ENCODE assay signal across 8 mouse cellular contexts in the genomic region with DNA sequence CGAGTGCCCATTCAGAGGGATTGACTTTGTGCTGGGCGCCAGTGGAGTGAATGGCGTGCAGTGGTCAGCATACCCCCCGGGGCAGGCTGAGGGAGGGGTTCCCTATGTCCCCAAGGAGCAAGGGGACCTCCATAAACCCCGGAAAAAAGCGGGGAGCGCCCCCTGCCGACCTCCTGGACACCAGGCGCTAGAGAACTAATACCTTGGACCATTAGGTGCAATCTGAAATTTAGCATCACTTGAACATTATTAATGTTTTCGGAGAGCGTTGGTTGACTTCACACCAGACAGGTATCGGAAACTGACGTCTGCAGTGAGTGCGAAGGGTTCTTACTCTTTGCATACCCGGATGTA. TPM values are rescaled to one million over a fixed set of nuclear protein-coding genes. Genes with fewer than 3 reads are reported as not detected.
DNase-seq lines count a peak whose midpoint lies in the region; ATAC-seq and TF ChIP-seq lines count a peak whose summit lies in the region.

No protein-coding gene starts in this region.

- no peaks in the 10 kb centered on the region for H3K79me2 ChIP-seq in CH12.LX (replicated peaks; ENCODE audit: control insufficient read depth, extremely low read depth, insufficient read depth, poor library complexity, severe bottlenecking)

- no peaks in the 10 kb centered on the region for H3K4me1 ChIP-seq in CH12.LX (ENCODE audit: control insufficient read depth in 1 of 2, insufficient read depth in 2 of 2)
- peaks cover 20% of the 10 kb centered on the region for H3K4me1 ChIP-seq in kidney, embryonic 15.5 days
- no peaks in the 10 kb centered on the region for H3K4me1 ChIP-seq in spleen, adult 2 months (ENCODE audit: control insufficient read depth, insufficient read depth, insufficient read length)

- 0 out of 2 replicates have a peak, but pooled peaks have one; percentile 45 for ATAC-seq in common myeloid progenitor, adult 5-6 weeks (replicated peaks; ENCODE audit: low read depth, poor library complexity, severe bottlenecking)
- no peak for ATAC-seq in kidney, embryonic 15.5 days (replicated peaks; ENCODE audit: low FRiP score)
- ATAC-seq in megakaryocyte progenitor cell, adult 5-6 weeks (replicated peaks; ENCODE audit: poor library complexity): no peak

- no peaks in the 10 kb centered on the region for H3K36me3 ChIP-seq in CH12.LX (replicated peaks in 1 of 2; ENCODE audit: control insufficient read depth in 1 of 2, insufficient read depth in 1 of 2, low read length in 1 of 2)
- no peaks in the 10 kb centered on the region for H3K36me3 ChIP-seq in kidney, embryonic 15.5 days
- no peaks in the 10 kb centered on the region for H3K36me3 ChIP-seq in spleen, adult 2 months (ENCODE audit: control insufficient read depth, insufficient read depth, low read length)

- in situ Hi-C loops in CH12.LX (cut with MboI; ENCODE audit: low pct_ligation_motif_present, low pct_unique_long_range_greater_than_20kb, low sequenced_read_pairs): loop anchor here (5.0 kb wide), 1 partner anchor 136 kb away; no protein-coding TSS in a partner anchor

- peak; percentile 50 for TF ChIP-seq RAD21 in CH12.LX (IDR thresholded peaks at IDR 0.05; ENCODE audit: low read depth, low read length)

- TF ChIP-seq CTCF in CH12.LX (conservative IDR thresholded peaks at IDR 0.05 in 1 of 2, IDR thresholded peaks at IDR 0.05 in 1 of 2; ENCODE audit: low read depth in 2 of 2, low read length in 2 of 2): peak; percentile 16 to 71; a peak in 2 of 4 replicates
- TF ChIP-seq CTCF in spleen, adult 2 months (IDR thresholded peaks at IDR 0.05; ENCODE audit: extremely low read depth, insufficient read depth, insufficient read length, insufficient replicate concordance): peak; percentile 51; the same call in 1 of the 2 replicates

- H3K4me3 ChIP-seq in CH12.LX (replicated peaks in 1 of 3; ENCODE audit: low read depth in 2 of 3, low read length in 2 of 3, poor library complexity in 1 of 3): no peak overlapping the region
- no peak overlapping the region for H3K4me3 ChIP-seq in kidney, embryonic 15.5 days (replicated peaks)
- no peak overlapping the region for H3K4me3 ChIP-seq in spleen, adult 2 months (ENCODE audit: extremely low read depth, insufficient read depth, insufficient read length)

- 35% methylated on average over 15 of the region's 15 CpGs for WGBS in kidney, embryonic 15.5 days
- 42% methylated on average over 15 of the region's 15 CpGs for WGBS in spleen, adult 2 months

- no peak overlapping the region for H3K4me2 ChIP-seq in CH12.LX (ENCODE audit: insufficient read depth, low read depth, poor library complexity, severe bottlenecking)
- peak overlapping the region; percentile 35; the same call in 1 of the 2 replicates for H3K4me2 ChIP-seq in kidney, embryonic 15.5 days

- H3K27me3 ChIP-seq in CH12.LX (replicated peaks): no peaks in the 10 kb centered on the region
- H3K27me3 ChIP-seq in kidney, embryonic 15.5 days: no peaks in the 10 kb centered on the region
- H3K27me3 ChIP-seq in spleen, adult 2 months (ENCODE audit: control insufficient read depth, insufficient read depth, low read length): no peaks in the 10 kb centered on the region

- H3K27ac ChIP-seq in CH12.LX (ENCODE audit: insufficient read depth, low read depth): no peak overlapping the region
- H3K27ac ChIP-seq in kidney, embryonic 15.5 days: no peak overlapping the region
- no peak overlapping the region for H3K27ac ChIP-seq in spleen, adult 2 months (ENCODE audit: insufficient read depth, low read length)

- H3K9ac ChIP-seq in CH12.LX (ENCODE audit: insufficient read depth, low read depth): no peak overlapping the region
- H3K9ac ChIP-seq in kidney, embryonic 15.5 days: no peak overlapping the region

- no peak for TF ChIP-seq POLR2A in CH12.LX (IDR thresholded peaks at IDR 0.05; ENCODE audit: low read depth, low read length)
- TF ChIP-seq POLR2A in spleen, adult 2 months (IDR thresholded peaks at IDR 0.05; ENCODE audit: low read depth, low read length): no peak

- peak; percentile 39 for DNase-seq in gastrocnemius, postnatal 10 days
- no peak for DNase-seq in gastrocnemius, adult 8-10 months (ENCODE audit: low spot score in 2 of 2)
- DNase-seq in CH12.LX (ENCODE audit: extremely low read depth): peak; percentile 7
- DNase-seq in spleen, adult 2 months (ENCODE audit: low read depth in 1 of 2, low spot score in 2 of 2): peak in 1 of 2 experiments; percentile 52
- DNase-seq in urinary bladder, postnatal 10 days (ENCODE audit: low spot score): no peak

- no peaks in the 10 kb centered on the region for H3K9me3 ChIP-seq in CH12.LX (replicated peaks; ENCODE audit: low read length)
- no peaks in the 10 kb centered on the region for H3K9me3 ChIP-seq in kidney, embryonic 15.5 days (replicated peaks)

- no peak for TF ChIP-seq EP300 in CH12.LX (IDR thresholded peaks at IDR 0.05; ENCODE audit: low read length)

- dilution Hi-C loops in CH12.LX (cut with MboI; ENCODE audit: extremely low pct_ligation_motif_present, extremely low pct_unique_long_range_greater_than_20kb, low sequenced_read_pairs): no loop called here

TF ChIP-seq in CH12.LX, 34 proteins besides CTCF, POLR2A, EP300 and RAD21:
- TF ChIP-seq E2F4 (IDR thresholded peaks at IDR 0.05; ENCODE audit: insufficient replicate concordance, low read depth, low read length) (no peak), SMC3 (IDR thresholded peaks at IDR 0.05; ENCODE audit: low read depth, low read length) (peak; percentile 56)

RNA-seq across cellular contexts. Expression of a gene that starts 11.1 kb away (rescaled TPM):
- total RNA-seq in gastrocnemius, postnatal 10 days (2021): under 1 TPM; 0.09 to 0.29 TPM
- not detected for total RNA-seq in gastrocnemius, adult 8-10 months (2022)
- 0.08 and 0.17 TPM in 2 replicates for total RNA-seq in CH12.LX (2012; rRNA removed)
- total RNA-seq in CH12.LX (2014; rRNA removed): not detected in 2 replicates
- not detected in 2 replicates for polyA plus RNA-seq in CH12.LX (2012; ENCODE audit: insufficient read length, low read depth)
- total RNA-seq in common myeloid progenitor, adult 5-6 weeks (2017): 1.7 and 2.2 TPM in 2 replicates
- 7.5 and 7.8 TPM in 2 replicates for polyA plus RNA-seq in kidney, embryonic 15.5 days (2015; fragmentation: Nextera tagmentation; extraction: Ambion mirVana)
- 2.3 and 3.3 TPM in 2 replicates for polyA plus RNA-seq in spleen, adult 2 months (2012; rRNA removed)
- total RNA-seq in megakaryocyte progenitor cell, adult 5-6 weeks (2015): 0.90 and 1.1 TPM in 2 replicates
- total RNA-seq in megakaryocyte progenitor cell, adult 5-6 weeks (2017): 0.47 and 0.83 TPM in 2 replicates

RNA-seq across cellular contexts. Expression of a gene that starts 45.5 kb away (rescaled TPM):
- 100 to 1,000 TPM; 143 to 165 TPM for total RNA-seq in gastrocnemius, postnatal 10 days (2021)
- 100 to 1,000 TPM in 2 of 4 experiments, 10 to 100 TPM in 2; 86.8 to 116 (median 104) TPM for total RNA-seq in gastrocnemius, adult 8-10 months (2022)
- total RNA-seq in CH12.LX (2012; rRNA removed) (359 and 490 TPM in 2 replicates), CH12.LX (2014; rRNA removed) (176 and 184 TPM in 2 replicates)
- polyA plus RNA-seq in CH12.LX (2012; ENCODE audit: insufficient read length, low read depth): 2,617 and 2,771 TPM in 2 replicates
- total RNA-seq in common myeloid progenitor, adult 5-6 weeks (2017): 938 and 1,055 TPM in 2 replicates
- 500 and 531 TPM in 2 replicates for polyA plus RNA-seq in kidney, embryonic 15.5 days (2015; fragmentation: Nextera tagmentation; extraction: Ambion mirVana)
- 8.5 and 9.1 TPM in 2 replicates for polyA plus RNA-seq in spleen, adult 2 months (2012; rRNA removed)
- total RNA-seq in megakaryocyte progenitor cell, adult 5-6 weeks (2015): 728 and 799 TPM in 2 replicates
- total RNA-seq in megakaryocyte progenitor cell, adult 5-6 weeks (2017): 665 and 1,023 TPM in 2 replicates

Comparison
In these comparisons a context has a peak if more than half of its experiments do, and no peak if none do; other contexts are left out.
1. DNase-seq: peak in gastrocnemius, postnatal 10 days (single experiment) and CH12.LX (single experiment); none in gastrocnemius, adult 8-10 months (0 of 2) and urinary bladder, postnatal 10 days (single experiment).